Mouse (Mus musculus) mesoderm, embryonic 11.5 days (tissue): ENCODE results near the gene Fbxo28.

ENCODE experiments used
- DNase-seq: peaks from one replicate; pipeline ENCODE4 v3.0.0-alpha.2; 2012; ENCODE audit warnings: low read depth, low spot score

The Fbxo28 gene

GRCm38 (mm10) chr1:182340821-182341781, at the start of gene Fbxo28:
TSS of gene Fbxo28 (minus strand) at chr1:182341629.
- DNase-seq, result peak; percentile 89

- DNase-seq, result no peak
Observed at GRCm38 (mm10) chr1:182388729-182389128, 47.3 kb upstream of the Fbxo28 start.

- no peak for DNase-seq
Observed at GRCm38 (mm10) chr1:182386449-182386848, 45.0 kb upstream of the Fbxo28 start.

- no peak for DNase-seq
Observed at GRCm38 (mm10) chr1:182383096-182383495, 41.7 kb upstream of the Fbxo28 start.

GRCm38 (mm10) chr1:182381327-182381726, 39.9 kb upstream of the Fbxo28 start:
- no peak for DNase-seq

- DNase-seq, result no peak
Observed at GRCm38 (mm10) chr1:182380683-182381082, 39.3 kb upstream of the Fbxo28 start.

- no peak for DNase-seq
Observed at GRCm38 (mm10) chr1:182378876-182379275, 37.4 kb upstream of the Fbxo28 start.

- DNase-seq, result no peak
Observed at GRCm38 (mm10) chr1:182378205-182378835, 36.9 kb upstream of the Fbxo28 start.

GRCm38 (mm10) chr1:182377519-182377918, 36.1 kb upstream of the Fbxo28 start:
- no peak for DNase-seq

GRCm38 (mm10) chr1:182376826-182377225, 35.4 kb upstream of the Fbxo28 start:
- no peak for DNase-seq

- DNase-seq, result peak; percentile 79
Observed at GRCm38 (mm10) chr1:182376221-182376620, 34.8 kb upstream of the Fbxo28 start.

GRCm38 (mm10) chr1:182371891-182372290, 30.5 kb upstream of the Fbxo28 start:
- no peak for DNase-seq

GRCm38 (mm10) chr1:182369435-182369834, 28.0 kb upstream of the Fbxo28 start:
- DNase-seq, result no peak

GRCm38 (mm10) chr1:182368782-182369181, 27.4 kb upstream of the Fbxo28 start:
- no peak for DNase-seq

GRCm38 (mm10) chr1:182368309-182368708, 26.9 kb upstream of the Fbxo28 start:
- no peak for DNase-seq

GRCm38 (mm10) chr1:182363683-182364404, 22.4 kb upstream of the Fbxo28 start:
- DNase-seq, result no peak

- DNase-seq, result no peak
Observed at GRCm38 (mm10) chr1:182362703-182363102, 21.3 kb upstream of the Fbxo28 start.

GRCm38 (mm10) chr1:182358133-182358532, 16.7 kb upstream of the Fbxo28 start:
- DNase-seq, result no peak

- no peak for DNase-seq
Observed at GRCm38 (mm10) chr1:182354504-182355147, 13.2 kb upstream of the Fbxo28 start.

- DNase-seq, result no peak
Observed at GRCm38 (mm10) chr1:182349557-182349956, 8.1 kb upstream of the Fbxo28 start.

GRCm38 (mm10) chr1:182346491-182346890, 5.1 kb upstream of the Fbxo28 start:
- no peak for DNase-seq

GRCm38 (mm10) chr1:182345857-182346256, 4.4 kb upstream of the Fbxo28 start:
- DNase-seq, result no peak
